Mouse (Mus musculus) G1E (cell line): Measurements from ENCODE around the gene Atg10.

Experiments used
- CTCF ChIP-seq: IDR thresholded peaks from 2 replicates; pipeline ENCODE4 v1.5.1; 2012; ENCODE audit warnings: low read depth, low read length, inconsistent platforms, mixed read lengths
- GATA1 ChIP-seq: IDR thresholded peaks from 2 replicates; pipeline ENCODE4 v1.6.1; 2012; ENCODE audit warnings: borderline replicate concordance, low read length, inconsistent platforms, mixed read lengths
- POLR2AphosphoS5 ChIP-seq: IDR thresholded peaks from 2 replicates; pipeline ENCODE4 v1.6.1; 2012; ENCODE audit warnings: low read depth, low read length, inconsistent platforms; ENCODE audit not compliant: insufficient replicate concordance
- TAL1 ChIP-seq: conservative IDR thresholded peaks from 2 replicates; pipeline ENCODE4 v1.6.1; 2012; ENCODE audit warnings: low read depth, low read length, inconsistent platforms, mixed read lengths

- TF ChIP-seq CTCF (no peak), POLR2AphosphoS5 (no peak), GATA1 (no peak), TAL1 (no peak)
Observed at GRCm38 (mm10) chr13:91202564-91202963, 21.2 kb downstream of the Atg10 start.
